Mouse (Mus musculus): ENCODE measurements around the gene Has3. TPM values are rescaled to one million over a fixed set of nuclear protein-coding genes. Genes with fewer than 3 reads are reported as not detected.
A peak's percentile ranks its signal among the peaks of the same experiment; 100 is the strongest.
"Not testable (repeated sequence)": the region's sequence is repeated elsewhere in the genome, so short reads cannot be mapped to it uniquely, and the experiment has no call there.

The Has3 gene
- polyA plus RNA-seq, 1 experiment from 2014 or later: 0.09 TPM

GRCm38 (mm10) chr8:106925446-106925845 is 55.4 kb downstream of the Has3 start:
- Histone ChIP-seq H3K27me3 (replicated peaks; ENCODE audit: control insufficient read depth, insufficient read depth, low read length) (no peaks in the 10 kb centered on the region), H3K36me3 (ENCODE audit: control insufficient read depth, insufficient read depth, low read length) (peaks cover 4% of the 10 kb centered on the region), H3K4me1 (ENCODE audit: control insufficient read depth, insufficient read depth, low read length) (no peaks in the 10 kb centered on the region; the same call in 1 of the 2 replicates), H3K27ac (ENCODE audit: low read length) (no peak overlapping the region), H3K9me3 (ENCODE audit: control insufficient read depth, low read length) (no peaks in the 10 kb centered on the region), H3K4me2 (ENCODE audit: low read depth, low read length) (no peak overlapping the region), H3K9ac (ENCODE audit: low read depth, low read length) (no peak overlapping the region), H3K4me3 (ENCODE audit: low read length) (no peak overlapping the region)
- WGBS: 89% methylated on average over 4 of the region's 4 CpGs
- no peak for ATAC-seq

- Histone ChIP-seq H3K36me3 (ENCODE audit: control insufficient read depth, insufficient read depth, low read length) (0 out of 2 replicates have a peak, but pooled peaks cover 2% of the 10 kb centered on the region), H3K4me2 (ENCODE audit: low read depth, low read length) (no peak overlapping the region), H3K4me1 (ENCODE audit: control insufficient read depth, insufficient read depth, low read length) (peaks cover under 1% of the 10 kb centered on the region), H3K4me3 (ENCODE audit: low read length) (no peak overlapping the region), H3K9me3 (ENCODE audit: control insufficient read depth, low read length) (no peaks in the 10 kb centered on the region), H3K9ac (ENCODE audit: low read depth, low read length) (no peak overlapping the region), H3K27ac (ENCODE audit: low read length) (no peak overlapping the region), H3K27me3 (replicated peaks; ENCODE audit: control insufficient read depth, insufficient read depth, low read length) (no peaks in the 10 kb centered on the region)
- 55% methylated on average over 4 of the region's 4 CpGs for WGBS
- ATAC-seq: no peak
Observed at GRCm38 (mm10) chr8:106927247-106927646, 57.2 kb downstream of the Has3 start.

- H3K9me3 ChIP-seq (ENCODE audit: control insufficient read depth, low read length); ATAC-seq: not testable (repeated sequence)
- 89% methylated on average over 10 of the region's 11 CpGs for WGBS
Observed at GRCm38 (mm10) chr8:106928182-106928581, 58.1 kb downstream of the Has3 start.

GRCm38 (mm10) chr8:106929155-106929913 is 59.3 kb downstream of the Has3 start:
- H3K4me2 ChIP-seq (ENCODE audit: low read depth, low read length): no peak overlapping the region
- 38% methylated on average over 6 of the region's 6 CpGs for WGBS
- no peaks in the 10 kb centered on the region for H3K9me3 ChIP-seq (ENCODE audit: control insufficient read depth, low read length)
- no peaks in the 10 kb centered on the region for H3K27me3 ChIP-seq (replicated peaks; ENCODE audit: control insufficient read depth, insufficient read depth, low read length)
- H3K4me3 ChIP-seq (ENCODE audit: low read length): no peak overlapping the region
- no peak overlapping the region for H3K9ac ChIP-seq (ENCODE audit: low read depth, low read length)
- peak overlapping the region; percentile 35 for H3K27ac ChIP-seq (ENCODE audit: low read length)
- no peaks in the 10 kb centered on the region for H3K36me3 ChIP-seq (ENCODE audit: control insufficient read depth, insufficient read depth, low read length)
- ATAC-seq: 0 out of 2 replicates have a peak, but pooled peaks have one; percentile 36
- peaks cover 5% of the 10 kb centered on the region for H3K4me1 ChIP-seq (ENCODE audit: control insufficient read depth, insufficient read depth, low read length)

More at GRCm38 (mm10) chr8:106928182-106928581, 58.1 kb downstream of the Has3 start:
- H3K4me1 ChIP-seq (ENCODE audit: control insufficient read depth, insufficient read depth, low read length); H3K36me3 ChIP-seq (ENCODE audit: control insufficient read depth, insufficient read depth, low read length); H3K27ac ChIP-seq (ENCODE audit: low read length); H3K9ac ChIP-seq (ENCODE audit: low read depth, low read length); H3K4me2 ChIP-seq (ENCODE audit: low read depth, low read length); H3K4me3 ChIP-seq (ENCODE audit: low read length); H3K27me3 ChIP-seq (replicated peaks; ENCODE audit: control insufficient read depth, insufficient read depth, low read length): not testable (repeated sequence)

- WGBS: 76% methylated on average over 5 of the region's 5 CpGs
- ATAC-seq: no peak
- Histone ChIP-seq H3K9ac (ENCODE audit: low read depth, low read length) (no peak overlapping the region), H3K4me2 (ENCODE audit: low read depth, low read length) (no peak overlapping the region), H3K27ac (ENCODE audit: low read length) (peak overlapping the region; percentile 35), H3K4me1 (ENCODE audit: control insufficient read depth, insufficient read depth, low read length) (peaks cover 6% of the 10 kb centered on the region), H3K27me3 (replicated peaks; ENCODE audit: control insufficient read depth, insufficient read depth, low read length) (no peaks in the 10 kb centered on the region), H3K4me3 (ENCODE audit: low read length) (no peak overlapping the region), H3K9me3 (ENCODE audit: control insufficient read depth, low read length) (no peaks in the 10 kb centered on the region), H3K36me3 (ENCODE audit: control insufficient read depth, insufficient read depth, low read length) (no peaks in the 10 kb centered on the region)
Observed at GRCm38 (mm10) chr8:106929921-106930320, 59.9 kb downstream of the Has3 start.

- peaks cover 14% of the 10 kb centered on the region for H3K4me1 ChIP-seq (ENCODE audit: control insufficient read depth, insufficient read depth, low read length)
- 15% methylated on average over 22 of the region's 22 CpGs for WGBS
- H3K9me3 ChIP-seq (ENCODE audit: control insufficient read depth, low read length): no peaks in the 10 kb centered on the region
- no peaks in the 10 kb centered on the region for H3K27me3 ChIP-seq (replicated peaks; ENCODE audit: control insufficient read depth, insufficient read depth, low read length)
- no peak for ATAC-seq
- H3K27ac ChIP-seq (ENCODE audit: low read length): no peak overlapping the region
- H3K9ac ChIP-seq (ENCODE audit: low read depth, low read length): peak overlapping the region; percentile 57
- peak overlapping the region; percentile 26 for H3K4me3 ChIP-seq (ENCODE audit: low read length)
- peak overlapping the region; percentile 45 for H3K4me2 ChIP-seq (ENCODE audit: low read depth, low read length)
- H3K36me3 ChIP-seq (ENCODE audit: control insufficient read depth, insufficient read depth, low read length): no peaks in the 10 kb centered on the region
Observed at GRCm38 (mm10) chr8:106932376-106933065, 62.5 kb downstream of the Has3 start.

- H3K27me3 ChIP-seq (replicated peaks; ENCODE audit: control insufficient read depth, insufficient read depth, low read length): no peaks in the 10 kb centered on the region
- peaks cover 21% of the 10 kb centered on the region for H3K4me1 ChIP-seq (ENCODE audit: control insufficient read depth, insufficient read depth, low read length)
- H3K9me3 ChIP-seq (ENCODE audit: control insufficient read depth, low read length): no peaks in the 10 kb centered on the region
- H3K36me3 ChIP-seq (ENCODE audit: control insufficient read depth, insufficient read depth, low read length): no peaks in the 10 kb centered on the region
- H3K4me2 ChIP-seq (ENCODE audit: low read depth, low read length): no peak overlapping the region
- no peak overlapping the region for H3K9ac ChIP-seq (ENCODE audit: low read depth, low read length)
- no peak overlapping the region for H3K27ac ChIP-seq (ENCODE audit: low read length)
- H3K4me3 ChIP-seq (ENCODE audit: low read length): no peak overlapping the region
- no peak for ATAC-seq
- WGBS: 84% methylated on average over 4 of the region's 4 CpGs
Observed at GRCm38 (mm10) chr8:106933506-106934143, 63.6 kb downstream of the Has3 start.
